Mouse (Mus musculus): Measurements from ENCODE around the gene Ets1. TPM values are rescaled to one million over a fixed set of nuclear protein-coding genes. Genes with fewer than 3 reads are reported as not detected.

Ets1 gene
- polyA plus RNA-seq, 1 experiment from 2014 or later = 20.8 TPM

GRCm38 (mm10) chr9:32791699-32792098 is 155.7 kb downstream of the Ets1 start:
- Histone ChIP-seq H3K4me2 (no peak overlapping the region), H3K9me3 (no peaks in the 10 kb centered on the region), H3K4me1 (no peaks in the 10 kb centered on the region), H3K36me3 (replicated peaks) (no peaks in the 10 kb centered on the region), H3K9ac (no peak overlapping the region), H3K27me3 (replicated peaks) (no peaks in the 10 kb centered on the region), H3K4me3 (no peak overlapping the region), H3K27ac (no peak overlapping the region)
- 80% methylated on average over 6 of the region's 6 CpGs for WGBS
- ATAC-seq (replicated peaks) = no peak

GRCm38 (mm10) chr9:32798171-32798570 is 162.2 kb downstream of the Ets1 start:
- Histone ChIP-seq H3K4me2 (no peak overlapping the region), H3K4me3 (no peak overlapping the region), H3K9me3 (no peaks in the 10 kb centered on the region), H3K27me3 (replicated peaks) (no peaks in the 10 kb centered on the region), H3K27ac (no peak overlapping the region), H3K36me3 (replicated peaks) (no peaks in the 10 kb centered on the region), H3K9ac (no peak overlapping the region), H3K4me1 (no peaks in the 10 kb centered on the region)
- no peak for ATAC-seq (replicated peaks)
- 78% methylated on average over 1 of the region's 1 CpGs for WGBS

- Histone ChIP-seq H3K4me1 (no peaks in the 10 kb centered on the region), H3K9me3 (no peaks in the 10 kb centered on the region), H3K4me2 (no peak overlapping the region), H3K27me3 (replicated peaks) (no peaks in the 10 kb centered on the region), H3K9ac (no peak overlapping the region), H3K36me3 (replicated peaks) (no peaks in the 10 kb centered on the region), H3K27ac (no peak overlapping the region), H3K4me3 (no peak overlapping the region)
- no peak for ATAC-seq (replicated peaks)
- 82% methylated on average over 4 of the region's 4 CpGs for WGBS
These were observed 170.1 kb downstream of the Ets1 start for GRCm38 (mm10) chr9:32806106-32806505.

Other genes with a start within 250 kb of the Ets1 start
- gene Fli1, start 93.4 kb upstream of the Ets1 start, polyA plus RNA-seq (2015; fragmentation: Nextera tagmentation; extraction: Ambion mirVana) = 7.9 and 8.1 TPM in 2 replicates

All from midbrain, embryonic 15.5 days (tissue).